Comparison of ENCODE assay signal across 1 mouse cellular context in genomic region chr7:44411144-44411543, GRCm38 (mm10).
TF ChIP-seq lines count a peak whose summit lies in the region.

No protein-coding gene starts in this region.

TF ChIP-seq in MEL, 35 proteins besides CTCF, POLR2A, EP300 and RAD21:
- TF ChIP-seq KAT2A (conservative IDR thresholded peaks at IDR 0.05; ENCODE audit: low read depth, low read length), result no peak
- TF ChIP-seq GATA1 (IDR thresholded peaks at IDR 0.05; ENCODE audit: low read depth, low read length), result 0 out of 2 replicates have a peak, but pooled peaks have one; percentile 18
- no peak for TF ChIP-seq ZC3H11A (IDR thresholded peaks at IDR 0.05; ENCODE audit: low read depth, low read length)
- TF ChIP-seq MYB (IDR thresholded peaks at IDR 0.05; ENCODE audit: low read depth, low read length), result no peak
- TF ChIP-seq SMC3 (IDR thresholded peaks at IDR 0.05; ENCODE audit: low read depth, low read length), result peak; percentile 56
TF ChIP-seq in MEL: peak in this region for 2.
